Mouse (Mus musculus) kidney, embryonic 14.5 days (tissue): ENCODE data around the gene Jup. TPM values are rescaled to one million over a fixed set of nuclear protein-coding genes. Genes with fewer than 3 reads are reported as not detected.
A peak's percentile ranks its signal among the peaks of the same experiment; 100 is the strongest.

Experiments used
- ATAC-seq: fragments of 200-750 bp; cut with Nextera tagmentation; 2 replicates; pipeline ENCODE4 v1.8.0; 2017; ENCODE audit warnings: moderate number of reproducible peaks, mild to moderate bottlenecking, moderate TSS enrichment, moderate library complexity; ENCODE audit not compliant: low FRiP score, low TSS enrichment
- H3K27ac ChIP-seq: fragments of 300-500 bp; sonication (generic); 2 replicates; pipeline ENCODE4 v1.5.1; 2014; ENCODE audit warnings: low read depth, mild to moderate bottlenecking, low read length, moderate library complexity, mixed read lengths
- H3K27me3 ChIP-seq: fragments of 300-500 bp; sonication (generic); 2 replicates; pipeline ENCODE4 v1.6.1; 2014; ENCODE audit warnings: mild to moderate bottlenecking, low read length; ENCODE audit not compliant: control insufficient read depth, insufficient read depth
- H3K36me3 ChIP-seq: fragments of 300-500 bp; sonication (generic); 2 replicates; pipeline ENCODE4 v1.6.1; 2014; ENCODE audit warnings: low read length, mixed read lengths; ENCODE audit not compliant: control insufficient read depth, insufficient read depth
- H3K4me1 ChIP-seq: fragments of 300-500 bp; sonication (generic); 2 replicates; pipeline ENCODE4 v1.6.1; 2014; ENCODE audit warnings: low read length, mixed read lengths; ENCODE audit not compliant: control insufficient read depth, insufficient read depth
- H3K4me2 ChIP-seq: fragments of 300-500 bp; sonication (generic); replicated peaks from 2 replicates; pipeline ENCODE4 v1.6.1; 2014; ENCODE audit warnings: low read depth, mild to moderate bottlenecking, low read length
- H3K4me3 ChIP-seq: fragments of 300-500 bp; sonication (generic); 2 replicates; pipeline ENCODE4 v1.5.1; 2014; ENCODE audit warnings: mild to moderate bottlenecking, low read length
- H3K9ac ChIP-seq: fragments of 300-500 bp; sonication (generic); 2 replicates; pipeline ENCODE4 v1.6.1; 2014; ENCODE audit warnings: low read depth, mild to moderate bottlenecking, low read length, moderate library complexity
- H3K9me3 ChIP-seq: fragments of 300-500 bp; sonication (generic); 2 replicates; pipeline ENCODE4 v1.6.1; 2016; ENCODE audit warnings: low read length; ENCODE audit not compliant: control insufficient read depth
- WGBS: fragments of 180-500 bp; shearing (Covaris S2); extraction: QIAGEN DNeasy Blood & Tissue Kit; methylation state at CpG from one replicate; pipeline ENCODE4 v1.1.7; 2014; 5-methylcytosine and 5-hydroxymethylcytosine counted together
- polyA plus RNA-seq: library from polyadenylated mRNA; unstranded; fragments of >200 nt; fragmentation: Nextera tagmentation; extraction: Ambion mirVana; gene quantifications from 2 replicates; pipeline ENCODE4 v1.2.1, GENCODE M21; 2014

Jup gene
- polyA plus RNA-seq, 1 experiment from 2014 or later, result 84.7 TPM

- H3K27ac ChIP-seq, result no peak overlapping the region
- 52% methylated on average over 2 of the region's 2 CpGs for WGBS
- ATAC-seq, result no peak
Observed at GRCm38 (mm10) chr11:100402682-100403081, 5.1 kb upstream of the Jup start.

GRCm38 (mm10) chr11:100402240-100402639 lies 4.7 kb upstream of the Jup start:
- Histone ChIP-seq H3K27me3 (no peaks in the 10 kb centered on the region), H3K4me2 (no peak overlapping the region), H3K9me3 (no peaks in the 10 kb centered on the region), H3K9ac (no peak overlapping the region), H3K36me3 (peaks cover 3% of the 10 kb centered on the region; the same call in 1 of the 2 replicates), H3K27ac (no peak overlapping the region), H3K4me3 (no peak overlapping the region), H3K4me1 (peaks cover 17% of the 10 kb centered on the region)
- no peak for ATAC-seq
- WGBS, result 22% methylated on average over 6 of the region's 6 CpGs

More at GRCm38 (mm10) chr11:100402682-100403081, 5.1 kb upstream of the Jup start:
- no peaks in the 10 kb centered on the region for H3K27me3 ChIP-seq
- peaks cover 17% of the 10 kb centered on the region for H3K4me1 ChIP-seq
- peaks cover 4% of the 10 kb centered on the region; the same call in 1 of the 2 replicates for H3K36me3 ChIP-seq
- no peaks in the 10 kb centered on the region for H3K9me3 ChIP-seq
- H3K9ac ChIP-seq, result no peak overlapping the region
- H3K4me2 ChIP-seq, result no peak overlapping the region
- no peak overlapping the region for H3K4me3 ChIP-seq

- no peak overlapping the region for H3K4me2 ChIP-seq
- H3K9me3 ChIP-seq, result no peaks in the 10 kb centered on the region
- no peak overlapping the region for H3K27ac ChIP-seq
- H3K4me3 ChIP-seq, result no peak overlapping the region
- no peak overlapping the region for H3K9ac ChIP-seq
- no peak for ATAC-seq
- H3K36me3 ChIP-seq, result no peaks in the 10 kb centered on the region
- H3K27me3 ChIP-seq, result no peaks in the 10 kb centered on the region
- peaks cover 17% of the 10 kb centered on the region for H3K4me1 ChIP-seq
- 61% methylated on average over 6 of the region's 6 CpGs for WGBS
Observed at GRCm38 (mm10) chr11:100400842-100401241, 3.3 kb upstream of the Jup start.

DNA sequence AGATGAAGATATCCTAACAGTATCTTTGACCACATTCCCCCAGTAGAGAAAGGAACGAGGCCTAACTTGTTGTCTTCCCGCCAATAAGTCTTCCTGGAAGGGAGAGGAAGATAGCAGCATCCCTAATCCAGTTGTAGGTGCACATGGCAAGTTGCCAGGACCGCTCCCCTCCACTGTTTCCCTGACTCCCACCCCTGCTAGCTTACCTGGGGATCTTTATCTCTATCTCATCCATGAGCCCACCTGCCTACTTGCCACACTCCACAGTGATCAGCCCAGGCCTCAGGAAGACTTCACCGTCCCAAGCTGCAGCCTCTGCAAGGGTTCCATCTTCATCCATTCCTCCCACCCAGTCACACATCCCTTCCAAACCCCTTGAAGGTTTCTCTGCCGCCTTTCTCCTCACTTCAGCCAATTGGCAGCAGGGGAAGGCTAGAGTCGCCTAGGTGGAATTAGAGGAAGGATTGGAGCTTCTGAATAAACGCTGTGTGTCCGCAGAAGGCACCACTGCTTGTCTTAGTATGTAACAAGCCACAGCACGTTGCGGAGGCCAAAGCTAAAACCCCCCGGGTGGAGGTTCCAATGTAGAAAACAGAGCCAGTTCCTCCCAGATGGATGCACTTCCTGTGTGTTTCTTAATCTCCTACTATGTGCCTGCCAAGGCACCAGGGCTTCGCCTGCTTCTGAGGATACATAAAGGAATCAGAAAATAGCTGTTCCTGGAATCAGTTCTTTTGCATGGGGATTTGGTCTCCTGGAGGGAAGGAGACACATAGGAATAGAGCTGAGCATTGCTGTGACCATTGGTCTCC lies 2.4 kb upstream of the Jup start:
- no peak for ATAC-seq
- no peaks in the 10 kb centered on the region for H3K36me3 ChIP-seq
- H3K4me1 ChIP-seq, result peaks cover 24% of the 10 kb centered on the region
- H3K4me3 ChIP-seq, result no peak overlapping the region
- no peak overlapping the region for H3K9ac ChIP-seq
- WGBS, result 84% methylated on average over 12 of the region's 12 CpGs
- H3K9me3 ChIP-seq, result no peaks in the 10 kb centered on the region
- no peaks in the 10 kb centered on the region for H3K27me3 ChIP-seq
- no peak overlapping the region for H3K4me2 ChIP-seq
- H3K27ac ChIP-seq, result no peak overlapping the region

DNA sequence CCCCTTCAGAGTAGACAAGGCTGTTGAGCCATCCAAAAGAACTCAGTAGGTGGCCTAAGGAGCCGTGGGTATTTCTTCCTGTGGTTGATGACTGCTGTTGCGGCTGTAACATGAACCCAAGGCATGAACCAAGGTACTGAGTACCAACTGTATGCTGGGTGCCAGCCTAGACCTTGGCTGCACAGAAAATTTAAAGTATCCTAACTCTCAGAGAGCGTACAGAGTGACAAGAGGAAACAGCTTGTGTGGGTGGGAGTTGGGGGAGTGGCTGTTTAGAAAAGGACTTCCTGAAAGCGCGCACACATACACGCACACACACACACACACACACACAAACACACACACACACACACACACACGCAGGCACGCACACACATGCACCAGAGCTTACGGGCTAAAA lies 1.8 kb upstream of the Jup start:
- Histone ChIP-seq H3K36me3 (no peaks in the 10 kb centered on the region), H3K4me3 (no peak overlapping the region), H3K4me1 (peaks cover 30% of the 10 kb centered on the region), H3K27me3 (no peaks in the 10 kb centered on the region), H3K4me2 (no peak overlapping the region), H3K9me3 (no peaks in the 10 kb centered on the region), H3K9ac (no peak overlapping the region), H3K27ac (no peak overlapping the region)
- ATAC-seq, result no peak
- 68% methylated on average over 9 of the region's 9 CpGs for WGBS

- no peak overlapping the region for H3K4me2 ChIP-seq
- 90% methylated on average over 7 of the region's 7 CpGs for WGBS
- H3K4me3 ChIP-seq, result no peak overlapping the region
- peaks cover 25% of the 10 kb centered on the region for H3K4me1 ChIP-seq
- H3K9me3 ChIP-seq, result no peaks in the 10 kb centered on the region
- no peak for ATAC-seq
- H3K9ac ChIP-seq, result no peak overlapping the region
- H3K36me3 ChIP-seq, result no peaks in the 10 kb centered on the region
- H3K27me3 ChIP-seq, result no peaks in the 10 kb centered on the region
- H3K27ac ChIP-seq, result no peak overlapping the region
Observed at GRCm38 (mm10) chr11:100398517-100398916, 954 bp upstream of the Jup start.

GRCm38 (mm10) chr11:100396886-100397599 lies 520 bp downstream of the Jup start:
- ATAC-seq, result peak; percentile 26
- Histone ChIP-seq H3K4me2 (peak overlapping the region; percentile 81), H3K9ac (peak overlapping the region; percentile 77), H3K36me3 (no peaks in the 10 kb centered on the region), H3K27me3 (no peaks in the 10 kb centered on the region), H3K27ac (peak overlapping the region; percentile 88), H3K4me3 (peak overlapping the region; percentile 84), H3K4me1 (peaks cover 18% of the 10 kb centered on the region), H3K9me3 (no peaks in the 10 kb centered on the region)
- 1% methylated on average over 41 of the region's 42 CpGs for WGBS

- peak overlapping the region; percentile 88 for H3K27ac ChIP-seq
- H3K9me3 ChIP-seq, result no peaks in the 10 kb centered on the region
- H3K27me3 ChIP-seq, result no peaks in the 10 kb centered on the region
- ATAC-seq, result no peak
- H3K4me1 ChIP-seq, result peaks cover 24% of the 10 kb centered on the region
- peak overlapping the region; percentile 84 for H3K4me3 ChIP-seq
- peak overlapping the region; percentile 77; the same call in 1 of the 2 replicates for H3K9ac ChIP-seq
- H3K36me3 ChIP-seq, result no peaks in the 10 kb centered on the region
- peak overlapping the region; percentile 81 for H3K4me2 ChIP-seq
- WGBS, result 26% methylated on average over 17 of the region's 17 CpGs
Observed at GRCm38 (mm10) chr11:100395861-100396631, 1.5 kb downstream of the Jup start.
